ENCODE assay signal across 15 mouse cellular contexts in the genomic region with DNA sequence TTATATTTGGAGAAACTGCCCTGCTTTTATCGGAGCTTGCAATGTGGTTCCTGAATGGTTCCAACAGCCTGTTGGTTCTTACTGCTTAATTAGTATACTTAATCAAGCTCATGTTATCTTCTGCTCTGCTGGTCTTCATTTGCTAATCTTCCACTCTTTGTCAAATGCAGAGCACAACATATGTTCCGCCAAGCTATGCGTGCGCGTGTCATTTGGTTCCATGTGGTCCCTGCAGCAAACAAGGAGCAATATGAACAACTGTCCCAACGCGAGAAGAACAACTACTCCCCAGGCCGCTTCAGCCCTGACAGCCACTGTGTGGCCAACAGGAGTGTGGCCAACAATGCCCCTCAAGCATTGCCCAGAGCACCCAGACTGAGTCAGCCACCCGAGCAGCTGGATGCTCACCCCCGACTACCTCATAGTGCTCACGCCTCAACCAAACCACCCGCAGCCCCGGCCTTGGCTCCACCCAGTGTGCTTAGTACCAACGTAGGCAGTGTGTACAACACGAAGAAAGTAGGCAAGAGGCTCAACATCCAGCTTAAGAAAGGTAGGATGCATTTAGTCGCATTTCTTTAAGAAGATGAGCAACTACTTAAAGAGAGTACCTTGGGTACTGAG.
"Had no signal": no experiment of that assay in that cellular context is flagged by ENCODE, and none has a peak within 500 bp of the region (broad histone marks: within the 10 kb centered on the region; RNA-seq: fewer than 3 reads in every experiment).

No protein-coding gene starts in this region.

- H3K4me1 ChIP-seq: limb, embryonic 15.5 days; liver, embryonic 12.5 days; lung, embryonic 15.5 days; stomach, embryonic 15.5 days had no signal

- H3K9ac ChIP-seq: limb, embryonic 15.5 days; liver, embryonic 12.5 days; lung, embryonic 15.5 days; neural tube, embryonic 15.5 days; stomach, embryonic 15.5 days had no signal

- ATAC-seq: liver, embryonic 12.5 days had no signal

- H3K36me3 ChIP-seq: stomach, embryonic 15.5 days had no signal

- H3K9me3 ChIP-seq: limb, embryonic 15.5 days; liver, embryonic 12.5 days; lung, embryonic 15.5 days; neural tube, embryonic 15.5 days; stomach, embryonic 15.5 days had no signal

- H3K4me3 ChIP-seq: layer of hippocampus, adult 2 months; limb, embryonic 15.5 days; liver, embryonic 12.5 days; lung, embryonic 15.5 days; myocyte; neural tube, embryonic 15.5 days; stomach, embryonic 15.5 days had no signal

- H3K27me3 ChIP-seq: limb, embryonic 15.5 days; liver, embryonic 12.5 days; lung, embryonic 15.5 days; neural tube, embryonic 15.5 days; stomach, embryonic 15.5 days had no signal

- DNase-seq: kidney, postnatal 10 days; kidney, postnatal 4 days; lung, postnatal 14 days; midbrain, embryonic 14.5 days; right cerebral cortex, postnatal 14 days; thymus, adult 2 months; thymus, postnatal 25 days had no signal

- H3K27ac ChIP-seq: layer of hippocampus, adult 2 months; limb, embryonic 15.5 days; liver, embryonic 12.5 days; lung, embryonic 15.5 days; macrophage; neural tube, embryonic 15.5 days; stomach, embryonic 15.5 days had no signal

- H3K4me2 ChIP-seq: limb, embryonic 15.5 days; liver, embryonic 12.5 days; lung, embryonic 15.5 days; neural tube, embryonic 15.5 days; stomach, embryonic 15.5 days had no signal
